18 mouse cellular contexts compared by ENCODE assay signal in genomic region chr10:100132304-100132703, GRCm38 (mm10).
"Had no signal": no experiment of that assay in that cellular context is flagged by ENCODE, and none has a peak within 500 bp of the region (broad histone marks: within the 10 kb centered on the region; RNA-seq: fewer than 3 reads in every experiment).

No protein-coding gene starts in this region.

- H3K27me3 ChIP-seq: liver, embryonic 13.5 days; lung, embryonic 15.5 days; megakaryocyte, embryonic 14.5 days; neural tube, embryonic 12.5 days; stomach, embryonic 15.5 days had no signal

- H3K9me3 ChIP-seq: liver, embryonic 13.5 days; lung, embryonic 15.5 days; neural tube, embryonic 12.5 days; stomach, embryonic 15.5 days had no signal

- H3K4me1 ChIP-seq: liver, embryonic 13.5 days; stomach, embryonic 15.5 days had no signal

- ATAC-seq: lung, postnatal 0 days; midbrain, embryonic 16.5 days had no signal

- H3K36me3 ChIP-seq: liver, embryonic 13.5 days; lung, embryonic 15.5 days; neural tube, embryonic 12.5 days; stomach, embryonic 15.5 days had no signal

- H3K4me3 ChIP-seq: liver, embryonic 13.5 days; lung, embryonic 15.5 days; megakaryocyte, embryonic 14.5 days; neural tube, embryonic 12.5 days; stomach, embryonic 15.5 days had no signal

- H3K4me2 ChIP-seq: liver, embryonic 13.5 days; lung, embryonic 15.5 days; midbrain, embryonic 11.5 days; neural tube, embryonic 12.5 days; stomach, embryonic 15.5 days had no signal

- H3K27ac ChIP-seq: liver, embryonic 13.5 days; lung, embryonic 15.5 days; macrophage; neural tube, embryonic 12.5 days; stomach, embryonic 15.5 days; stomach, postnatal 0 days had no signal

- DNase-seq: liver, embryonic 13.5 days; lung, adult 2 months; lung, postnatal 14 days; lung, postnatal 36 days; midbrain, embryonic 14.5 days; right cerebral cortex, postnatal 14 days; thymus, adult 2 months; thymus, postnatal 25 days; thymus, postnatal 4 days had no signal

- H3K9ac ChIP-seq: liver, embryonic 13.5 days; lung, embryonic 15.5 days; neural tube, embryonic 12.5 days; stomach, embryonic 15.5 days had no signal
